Mouse (Mus musculus): ENCODE data around the gene Gm19402.

Gene Gm19402

GRCm38 (mm10) chr10:77673765-77674164 lies 16.8 kb downstream of the Gm19402 start:
- in situ Hi-C loops (cut with MboI; ENCODE audit: low pct_unique_long_range_greater_than_20kb in 1 of 2, low sequenced_read_pairs in 2 of 2, unreplicated experiment in 1 of 2): no loop called here

GRCm38 (mm10) chr10:77671519-77671918 lies 19.0 kb downstream of the Gm19402 start:
- in situ Hi-C loops (cut with MboI; ENCODE audit: low pct_unique_long_range_greater_than_20kb in 1 of 2, low sequenced_read_pairs in 2 of 2, unreplicated experiment in 1 of 2): no loop called here

- in situ Hi-C loops (cut with MboI; ENCODE audit: low pct_unique_long_range_greater_than_20kb in 1 of 2, low sequenced_read_pairs in 2 of 2, unreplicated experiment in 1 of 2): no loop called here
Observed at GRCm38 (mm10) chr10:77670710-77671109, 19.8 kb downstream of the Gm19402 start.

- in situ Hi-C loops (cut with MboI; ENCODE audit: low pct_unique_long_range_greater_than_20kb in 1 of 2, low sequenced_read_pairs in 2 of 2, unreplicated experiment in 1 of 2): no loop called here
Observed at GRCm38 (mm10) chr10:77667402-77667801, 23.2 kb downstream of the Gm19402 start.

GRCm38 (mm10) chr10:77666342-77666741 lies 24.2 kb downstream of the Gm19402 start:
- in situ Hi-C loops (cut with MboI; ENCODE audit: low pct_unique_long_range_greater_than_20kb in 1 of 2, low sequenced_read_pairs in 2 of 2, unreplicated experiment in 1 of 2): no loop called here

- in situ Hi-C loops (cut with MboI; ENCODE audit: low pct_unique_long_range_greater_than_20kb in 1 of 2, low sequenced_read_pairs in 2 of 2, unreplicated experiment in 1 of 2): no loop called here
Observed at GRCm38 (mm10) chr10:77663949-77664665, 26.4 kb downstream of the Gm19402 start.

GRCm38 (mm10) chr10:77658286-77658994 lies 32.1 kb downstream of the Gm19402 start:
- in situ Hi-C loops (cut with MboI; ENCODE audit: low pct_unique_long_range_greater_than_20kb in 1 of 2, low sequenced_read_pairs in 2 of 2, unreplicated experiment in 1 of 2): no loop called here

GRCm38 (mm10) chr10:77652046-77652445 lies 38.5 kb downstream of the Gm19402 start:
- in situ Hi-C loops (cut with MboI; ENCODE audit: low pct_unique_long_range_greater_than_20kb in 1 of 2, low sequenced_read_pairs in 2 of 2, unreplicated experiment in 1 of 2): no loop called here

GRCm38 (mm10) chr10:77647901-77648300 lies 42.7 kb downstream of the Gm19402 start:
- in situ Hi-C loops (cut with MboI; ENCODE audit: low pct_unique_long_range_greater_than_20kb in 1 of 2, low sequenced_read_pairs in 2 of 2, unreplicated experiment in 1 of 2): no loop called here

- in situ Hi-C loops (cut with MboI; ENCODE audit: low pct_unique_long_range_greater_than_20kb in 1 of 2, low sequenced_read_pairs in 2 of 2, unreplicated experiment in 1 of 2): no loop called here
Observed at GRCm38 (mm10) chr10:77647461-77647860, 43.1 kb downstream of the Gm19402 start.

- in situ Hi-C loops (cut with MboI; ENCODE audit: low pct_unique_long_range_greater_than_20kb in 1 of 2, low sequenced_read_pairs in 2 of 2, unreplicated experiment in 1 of 2): no loop called here
Observed at GRCm38 (mm10) chr10:77645571-77645970, 45.0 kb downstream of the Gm19402 start.

- in situ Hi-C loops (cut with MboI; ENCODE audit: low pct_unique_long_range_greater_than_20kb in 1 of 2, low sequenced_read_pairs in 2 of 2, unreplicated experiment in 1 of 2): no loop called here
Observed at GRCm38 (mm10) chr10:77643160-77643559, 47.4 kb downstream of the Gm19402 start.
